Mouse (Mus musculus) lung, postnatal 0 days (tissue): ENCODE measurements at regions not wholly inside any gene's neighbourhood (a gene's known extent, or its start where the extent isn't known, plus 50 kb on each side); places are given as distances from the start of the nearest gene placed in this dataset. TPM values are rescaled to one million over a fixed set of nuclear protein-coding genes. Genes with fewer than 3 reads are reported as not detected.

Experiments used
- ATAC-seq: fragments of 200-750 bp; cut with Nextera tagmentation; 2 replicates; pipeline ENCODE4 v1.8.0; 2017; ENCODE audit warnings: moderate library complexity
- DNase-seq: peaks from one replicate; pipeline ENCODE4 v3.0.0-alpha.2; 2016; ENCODE audit warnings: low spot score
- H3K27ac ChIP-seq: fragments of 300-500 bp; sonication (generic); 2 replicates; pipeline ENCODE4 v1.5.1; 2014; ENCODE audit warnings: antibody characterized with exemption, mild to moderate bottlenecking, low read length, mixed read lengths
- H3K27me3 ChIP-seq: fragments of 300-500 bp; sonication (generic); replicated peaks from 2 replicates; pipeline ENCODE4 v1.6.1; 2014; ENCODE audit warnings: low read length, mixed read lengths; ENCODE audit not compliant: insufficient read depth
- H3K36me3 ChIP-seq: fragments of 300-500 bp; sonication (generic); 2 replicates; pipeline ENCODE4 v1.6.1; 2014; ENCODE audit warnings: low read length, mixed read lengths; ENCODE audit not compliant: insufficient read depth
- H3K4me1 ChIP-seq: fragments of 300-500 bp; sonication (generic); 2 replicates; pipeline ENCODE4 v1.6.1; 2014; ENCODE audit warnings: antibody characterized with exemption, low read depth, low read length, mixed read lengths; ENCODE audit not compliant: insufficient read depth
- H3K4me2 ChIP-seq: fragments of 300-500 bp; sonication (generic); replicated peaks from 2 replicates; pipeline ENCODE4 v1.6.1; 2014; ENCODE audit warnings: low read depth, mild to moderate bottlenecking, low read length, moderate library complexity, mixed read lengths
- H3K4me3 ChIP-seq: fragments of 300-500 bp; sonication (generic); 2 replicates; pipeline ENCODE4 v1.5.1; 2014; ENCODE audit warnings: low read depth, low read length
- H3K9ac ChIP-seq: fragments of 300-500 bp; sonication (generic); replicated peaks from 2 replicates; pipeline ENCODE4 v1.6.1; 2014; ENCODE audit warnings: low read depth, mild to moderate bottlenecking
- H3K9me3 ChIP-seq: fragments of 300-500 bp; sonication (generic); 2 replicates; pipeline ENCODE4 v1.6.1; 2016; ENCODE audit warnings: low read length, mixed read lengths
- CTCF ChIP-seq: IDR thresholded peaks from 2 replicates; pipeline ENCODE4 v1.5.1; 2016; ENCODE audit warnings: antibody characterized with exemption, mild to moderate bottlenecking
- EP300 ChIP-seq: IDR thresholded peaks from 2 replicates; pipeline ENCODE4 v1.6.1; 2016; ENCODE audit warnings: antibody characterized with exemption, mild to moderate bottlenecking, control low read depth
- WGBS: fragments of 180-500 bp; shearing (Covaris S2); extraction: QIAGEN DNeasy Blood & Tissue Kit; methylation state at CpG from one replicate; pipeline ENCODE4 v1.1.7; 2014; 5-methylcytosine and 5-hydroxymethylcytosine counted together
- microRNA-seq: library from miRNA; unstranded; fragments of <30 nt; microRNA quantifications from one replicate; pipeline ENCODE4, GENCODE M21; 2016

- TF ChIP-seq EP300 (no peak), CTCF (no peak)
- no peaks in the 10 kb centered on the region for H3K4me1 ChIP-seq
- no peak overlapping the region for H3K4me2 ChIP-seq
- DNase-seq (no peak), ATAC-seq (no peak)
- no peak overlapping the region for H3K4me3 ChIP-seq
- H3K27ac ChIP-seq = no peak overlapping the region
- WGBS = 58% methylated on average over 3 of the region's 3 CpGs
- no peaks in the 10 kb centered on the region for H3K27me3 ChIP-seq
- no peak overlapping the region for H3K9ac ChIP-seq
- no peaks in the 10 kb centered on the region for H3K36me3 ChIP-seq
- no peaks in the 10 kb centered on the region for H3K9me3 ChIP-seq
Observed at GRCm38 (mm10) chr4:93438587-93439336, 103.5 kb upstream of the Tusc1 start.

- Histone ChIP-seq H3K4me1 (no peaks in the 10 kb centered on the region), H3K4me3 (no peak overlapping the region), H3K27me3 (no peaks in the 10 kb centered on the region), H3K4me2 (no peak overlapping the region), H3K9ac (no peak overlapping the region), H3K9me3 (no peaks in the 10 kb centered on the region), H3K36me3 (no peaks in the 10 kb centered on the region), H3K27ac (no peak overlapping the region)
- TF ChIP-seq CTCF = no peak
- no peak for TF ChIP-seq EP300
- DNase-seq (no peak), ATAC-seq (no peak)
- WGBS = 41% methylated on average over 3 of the region's 3 CpGs
Observed at GRCm38 (mm10) chr4:93437386-93438130, 102.2 kb upstream of the Tusc1 start.

- no peak for DNase-seq
- no peak overlapping the region for H3K9ac ChIP-seq
- no peaks in the 10 kb centered on the region for H3K27me3 ChIP-seq
- no peaks in the 10 kb centered on the region for H3K4me1 ChIP-seq
- TF ChIP-seq EP300 = no peak
- TF ChIP-seq CTCF = no peak
- H3K4me3 ChIP-seq = no peak overlapping the region
- H3K4me2 ChIP-seq = no peak overlapping the region
- H3K27ac ChIP-seq = no peak overlapping the region
- no peak for ATAC-seq
- no peaks in the 10 kb centered on the region for H3K9me3 ChIP-seq
- H3K36me3 ChIP-seq = no peaks in the 10 kb centered on the region
Observed at GRCm38 (mm10) chr4:93412695-93413094, 77.4 kb upstream of the Tusc1 start.

- no peak for ATAC-seq
- H3K4me1 ChIP-seq = no peaks in the 10 kb centered on the region
- 40% methylated on average over 2 of the region's 2 CpGs for WGBS
- H3K27me3 ChIP-seq = no peaks in the 10 kb centered on the region
- H3K9me3 ChIP-seq = no peaks in the 10 kb centered on the region
- H3K36me3 ChIP-seq = no peaks in the 10 kb centered on the region
- no peak for DNase-seq
- H3K27ac ChIP-seq = no peak overlapping the region
- no peak overlapping the region for H3K4me3 ChIP-seq
- TF ChIP-seq CTCF (no peak), EP300 (no peak)
- H3K9ac ChIP-seq = no peak overlapping the region
- H3K4me2 ChIP-seq = no peak overlapping the region
Observed at GRCm38 (mm10) chr4:93406876-93407275, 71.6 kb upstream of the Tusc1 start.

GRCm38 (mm10) chr4:93400579-93400978 is 65.3 kb upstream of the Tusc1 start:
- no peak for TF ChIP-seq EP300
- TF ChIP-seq CTCF = no peak
- ATAC-seq = no peak
- Histone ChIP-seq H3K36me3 (no peaks in the 10 kb centered on the region), H3K9me3 (no peaks in the 10 kb centered on the region), H3K4me2 (no peak overlapping the region), H3K4me3 (no peak overlapping the region), H3K4me1 (no peaks in the 10 kb centered on the region), H3K9ac (no peak overlapping the region), H3K27ac (no peak overlapping the region), H3K27me3 (no peaks in the 10 kb centered on the region)
- no peak for DNase-seq

Small RNA genes lying in the stretch of these regions (microRNA-seq; reads per million reads assigned to microRNA genes)
- gene Gm22619 = not detected
